Mouse (Mus musculus): Measurements from ENCODE around the gene Akap17b. TPM values are rescaled to one million over a fixed set of nuclear protein-coding genes. Genes with fewer than 3 reads are reported as not detected.
A peak's percentile ranks its signal among the peaks of the same experiment; 100 is the strongest.

Gene Akap17b
- 3.6 and 3.8 TPM in 2 replicates for polyA plus RNA-seq (2014; fragmentation: Nextera tagmentation; extraction: Ambion mirVana)

- Histone ChIP-seq H3K4me2 (ENCODE audit: low read depth, low read length, severe bottlenecking) (peak within 1 kb of the TSS; percentile 45), H3K9me3 (ENCODE audit: control insufficient read depth, low read length) (no peaks in the 10 kb centered on the region), H3K4me3 (ENCODE audit: low read depth, low read length) (peak within 1 kb of the TSS; percentile 53), H3K9ac (ENCODE audit: low read length) (peak within 1 kb of the TSS; percentile 57), H3K4me1 (replicated peaks; ENCODE audit: control insufficient read depth, insufficient read depth, low read length) (no peaks in the 10 kb centered on the region), H3K36me3 (ENCODE audit: control insufficient read depth, insufficient read depth, low read length) (no peaks in the 10 kb centered on the region), H3K27me3 (ENCODE audit: control insufficient read depth, insufficient read depth, low read length) (no peaks in the 10 kb centered on the region), H3K27ac (ENCODE audit: low read depth, low read length) (no peak within 1 kb of the TSS)
- peak; percentile 90 for DNase-seq (ENCODE audit: low spot score)
- 20% methylated on average over 44 of the region's 60 CpGs for WGBS
- ATAC-seq (replicated peaks; ENCODE audit: low FRiP score): peak; percentile 95
These were observed at the start of gene Akap17b for GRCm38 (mm10) chrX:36644657-36645551. Gene Akap17b (minus strand): TSS chrX:36645395.

- Histone ChIP-seq H3K4me3 (ENCODE audit: low read depth, low read length) (no peak overlapping the region), H3K27ac (ENCODE audit: low read depth, low read length) (no peak overlapping the region), H3K9me3 (ENCODE audit: control insufficient read depth, low read length) (no peaks in the 10 kb centered on the region), H3K4me1 (replicated peaks; ENCODE audit: control insufficient read depth, insufficient read depth, low read length) (no peaks in the 10 kb centered on the region), H3K36me3 (ENCODE audit: control insufficient read depth, insufficient read depth, low read length) (no peaks in the 10 kb centered on the region), H3K27me3 (ENCODE audit: control insufficient read depth, insufficient read depth, low read length) (no peaks in the 10 kb centered on the region), H3K4me2 (ENCODE audit: low read depth, low read length, severe bottlenecking) (no peak overlapping the region), H3K9ac (ENCODE audit: low read length) (no peak overlapping the region)
- DNase-seq (ENCODE audit: low spot score): no peak
- 94% methylated on average over 5 of the region's 5 CpGs for WGBS
- ATAC-seq (replicated peaks; ENCODE audit: low FRiP score): no peak
These were observed 46.2 kb upstream of the Akap17b start for GRCm38 (mm10) chrX:36691365-36691764.

GRCm38 (mm10) chrX:36689655-36690054 is 44.5 kb upstream of the Akap17b start:
- ATAC-seq (replicated peaks; ENCODE audit: low FRiP score): no peak
- Histone ChIP-seq H3K4me1 (replicated peaks; ENCODE audit: control insufficient read depth, insufficient read depth, low read length) (no peaks in the 10 kb centered on the region), H3K9me3 (ENCODE audit: control insufficient read depth, low read length) (no peaks in the 10 kb centered on the region), H3K4me2 (ENCODE audit: low read depth, low read length, severe bottlenecking) (no peak overlapping the region), H3K36me3 (ENCODE audit: control insufficient read depth, insufficient read depth, low read length) (no peaks in the 10 kb centered on the region), H3K27me3 (ENCODE audit: control insufficient read depth, insufficient read depth, low read length) (no peaks in the 10 kb centered on the region), H3K4me3 (ENCODE audit: low read depth, low read length) (no peak overlapping the region), H3K27ac (ENCODE audit: low read depth, low read length) (no peak overlapping the region), H3K9ac (ENCODE audit: low read length) (no peak overlapping the region)
- DNase-seq (ENCODE audit: low spot score): no peak

GRCm38 (mm10) chrX:36676836-36677235 is 31.6 kb upstream of the Akap17b start:
- no peak overlapping the region for H3K4me2 ChIP-seq (ENCODE audit: low read depth, low read length, severe bottlenecking)
- H3K4me1 ChIP-seq (replicated peaks; ENCODE audit: control insufficient read depth, insufficient read depth, low read length): no peaks in the 10 kb centered on the region
- no peaks in the 10 kb centered on the region for H3K36me3 ChIP-seq (ENCODE audit: control insufficient read depth, insufficient read depth, low read length)
- H3K9ac ChIP-seq (ENCODE audit: low read length): no peak overlapping the region
- no peak overlapping the region for H3K27ac ChIP-seq (ENCODE audit: low read depth, low read length)
- H3K27me3 ChIP-seq (ENCODE audit: control insufficient read depth, insufficient read depth, low read length): no peaks in the 10 kb centered on the region
- ATAC-seq (replicated peaks; ENCODE audit: low FRiP score) (no peak), DNase-seq (ENCODE audit: low spot score) (no peak)
- 78% methylated on average over 1 of the region's 1 CpGs for WGBS
- H3K4me3 ChIP-seq (ENCODE audit: low read depth, low read length): no peak overlapping the region
- H3K9me3 ChIP-seq (ENCODE audit: control insufficient read depth, low read length): no peaks in the 10 kb centered on the region

- H3K36me3 ChIP-seq (ENCODE audit: control insufficient read depth, insufficient read depth, low read length): no peaks in the 10 kb centered on the region
- 61% methylated on average over 2 of the region's 2 CpGs for WGBS
- H3K9ac ChIP-seq (ENCODE audit: low read length): no peak overlapping the region
- no peak for DNase-seq (ENCODE audit: low spot score)
- H3K4me1 ChIP-seq (replicated peaks; ENCODE audit: control insufficient read depth, insufficient read depth, low read length): no peaks in the 10 kb centered on the region
- no peak overlapping the region for H3K27ac ChIP-seq (ENCODE audit: low read depth, low read length)
- H3K27me3 ChIP-seq (ENCODE audit: control insufficient read depth, insufficient read depth, low read length): no peaks in the 10 kb centered on the region
- no peaks in the 10 kb centered on the region for H3K9me3 ChIP-seq (ENCODE audit: control insufficient read depth, low read length)
- no peak overlapping the region for H3K4me2 ChIP-seq (ENCODE audit: low read depth, low read length, severe bottlenecking)
- no peak for ATAC-seq (replicated peaks; ENCODE audit: low FRiP score)
- no peak overlapping the region for H3K4me3 ChIP-seq (ENCODE audit: low read depth, low read length)
These were observed 27.5 kb upstream of the Akap17b start for GRCm38 (mm10) chrX:36672708-36673107.

- no peak overlapping the region for H3K4me2 ChIP-seq (ENCODE audit: low read depth, low read length, severe bottlenecking)
- no peaks in the 10 kb centered on the region for H3K36me3 ChIP-seq (ENCODE audit: control insufficient read depth, insufficient read depth, low read length)
- ATAC-seq (replicated peaks; ENCODE audit: low FRiP score) (no peak), DNase-seq (ENCODE audit: low spot score) (no peak)
- H3K9me3 ChIP-seq (ENCODE audit: control insufficient read depth, low read length): no peaks in the 10 kb centered on the region
- H3K4me1 ChIP-seq (replicated peaks; ENCODE audit: control insufficient read depth, insufficient read depth, low read length): no peaks in the 10 kb centered on the region
- no peak overlapping the region for H3K9ac ChIP-seq (ENCODE audit: low read length)
- H3K4me3 ChIP-seq (ENCODE audit: low read depth, low read length): no peak overlapping the region
- WGBS: 84% methylated on average over 6 of the region's 6 CpGs
- H3K27ac ChIP-seq (ENCODE audit: low read depth, low read length): no peak overlapping the region
- no peaks in the 10 kb centered on the region for H3K27me3 ChIP-seq (ENCODE audit: control insufficient read depth, insufficient read depth, low read length)
These were observed 5.1 kb downstream of the Akap17b start for GRCm38 (mm10) chrX:36640046-36640445.

GRCm38 (mm10) chrX:36630771-36631170 is 14.4 kb downstream of the Akap17b start:
- no peak overlapping the region for H3K27ac ChIP-seq (ENCODE audit: low read depth, low read length)
- ATAC-seq (replicated peaks; ENCODE audit: low FRiP score) (no peak), DNase-seq (ENCODE audit: low spot score) (no peak)
- no peak overlapping the region for H3K4me2 ChIP-seq (ENCODE audit: low read depth, low read length, severe bottlenecking)
- H3K4me1 ChIP-seq (replicated peaks; ENCODE audit: control insufficient read depth, insufficient read depth, low read length): no peaks in the 10 kb centered on the region
- 4% methylated on average over 1 of the region's 1 CpGs for WGBS
- H3K4me3 ChIP-seq (ENCODE audit: low read depth, low read length): no peak overlapping the region
- H3K27me3 ChIP-seq (ENCODE audit: control insufficient read depth, insufficient read depth, low read length): no peaks in the 10 kb centered on the region
- H3K9ac ChIP-seq (ENCODE audit: low read length): no peak overlapping the region
- no peaks in the 10 kb centered on the region for H3K36me3 ChIP-seq (ENCODE audit: control insufficient read depth, insufficient read depth, low read length)
- H3K9me3 ChIP-seq (ENCODE audit: control insufficient read depth, low read length): no peaks in the 10 kb centered on the region

GRCm38 (mm10) chrX:36628102-36628501 is 17.1 kb downstream of the Akap17b start:
- no peak overlapping the region for H3K9ac ChIP-seq (ENCODE audit: low read length)
- H3K4me3 ChIP-seq (ENCODE audit: low read depth, low read length): no peak overlapping the region
- no peak for DNase-seq (ENCODE audit: low spot score)
- H3K4me2 ChIP-seq (ENCODE audit: low read depth, low read length, severe bottlenecking): no peak overlapping the region
- H3K9me3 ChIP-seq (ENCODE audit: control insufficient read depth, low read length): no peaks in the 10 kb centered on the region
- no peak for ATAC-seq (replicated peaks; ENCODE audit: low FRiP score)
- H3K36me3 ChIP-seq (ENCODE audit: control insufficient read depth, insufficient read depth, low read length): no peaks in the 10 kb centered on the region
- H3K27me3 ChIP-seq (ENCODE audit: control insufficient read depth, insufficient read depth, low read length): no peaks in the 10 kb centered on the region
- H3K4me1 ChIP-seq (replicated peaks; ENCODE audit: control insufficient read depth, insufficient read depth, low read length): no peaks in the 10 kb centered on the region
- no peak overlapping the region for H3K27ac ChIP-seq (ENCODE audit: low read depth, low read length)
- WGBS: 85% methylated on average over 3 of the region's 3 CpGs

GRCm38 (mm10) chrX:36609117-36609516 is 36.1 kb downstream of the Akap17b start:
- WGBS: 88% methylated on average over 2 of the region's 2 CpGs
- Histone ChIP-seq H3K9me3 (ENCODE audit: control insufficient read depth, low read length) (no peaks in the 10 kb centered on the region), H3K27me3 (ENCODE audit: control insufficient read depth, insufficient read depth, low read length) (no peaks in the 10 kb centered on the region), H3K4me1 (replicated peaks; ENCODE audit: control insufficient read depth, insufficient read depth, low read length) (no peaks in the 10 kb centered on the region), H3K9ac (ENCODE audit: low read length) (no peak overlapping the region), H3K27ac (ENCODE audit: low read depth, low read length) (no peak overlapping the region), H3K4me3 (ENCODE audit: low read depth, low read length) (no peak overlapping the region), H3K36me3 (ENCODE audit: control insufficient read depth, insufficient read depth, low read length) (no peaks in the 10 kb centered on the region), H3K4me2 (ENCODE audit: low read depth, low read length, severe bottlenecking) (no peak overlapping the region)
- no peak for DNase-seq (ENCODE audit: low spot score)
- ATAC-seq (replicated peaks; ENCODE audit: low FRiP score): no peak

All from forebrain, embryonic 11.5 days (tissue).